Mouse (Mus musculus): Measurements from ENCODE around the gene Sult2b1.
A peak's percentile ranks its signal among the peaks of the same experiment; 100 is the strongest.

The Sult2b1 gene

GRCm38 (mm10) chr7:45801348-45801747 is 16.9 kb upstream of the Sult2b1 start:
- DNase-seq (ENCODE audit: extremely low spot score, low spot score) = peak; percentile 92

DNA sequence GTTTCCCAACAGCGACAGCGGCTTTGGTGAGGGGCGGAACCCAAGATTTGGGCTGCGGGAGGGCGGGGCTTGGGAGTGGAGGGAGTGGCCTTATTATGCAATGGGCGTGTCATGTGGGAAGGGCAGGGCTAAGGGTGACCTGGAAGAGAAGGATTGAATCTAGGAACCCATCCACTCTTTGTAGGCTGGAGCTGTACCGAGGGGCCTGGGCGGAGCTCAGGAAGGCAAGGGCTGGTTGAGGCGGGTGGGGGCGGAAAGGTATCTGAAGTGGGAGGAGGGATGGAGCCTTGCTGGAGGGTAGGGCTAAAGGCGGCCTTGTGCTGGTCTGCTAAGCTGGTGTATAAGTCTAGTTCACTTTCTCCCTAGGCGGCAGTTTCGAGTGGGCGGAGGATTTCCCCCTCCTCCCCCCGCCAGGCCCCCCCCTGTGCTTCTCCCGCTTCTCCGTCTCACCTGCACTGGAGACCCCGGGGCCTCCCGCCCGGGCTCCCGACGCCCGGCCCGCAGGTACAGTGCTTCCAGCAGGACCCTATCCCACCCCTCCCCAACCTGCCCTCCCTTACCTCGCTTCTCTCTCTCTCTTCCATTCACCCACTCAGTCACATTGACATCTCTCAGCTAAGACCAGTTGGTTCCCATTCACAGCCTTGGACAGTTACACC is 16.2 kb upstream of the Sult2b1 start:
- no peak for DNase-seq (ENCODE audit: extremely low spot score, low spot score)

- no peak for DNase-seq (ENCODE audit: extremely low spot score, low spot score)
These were observed 15.5 kb upstream of the Sult2b1 start for GRCm38 (mm10) chr7:45800001-45800400.

DNA sequence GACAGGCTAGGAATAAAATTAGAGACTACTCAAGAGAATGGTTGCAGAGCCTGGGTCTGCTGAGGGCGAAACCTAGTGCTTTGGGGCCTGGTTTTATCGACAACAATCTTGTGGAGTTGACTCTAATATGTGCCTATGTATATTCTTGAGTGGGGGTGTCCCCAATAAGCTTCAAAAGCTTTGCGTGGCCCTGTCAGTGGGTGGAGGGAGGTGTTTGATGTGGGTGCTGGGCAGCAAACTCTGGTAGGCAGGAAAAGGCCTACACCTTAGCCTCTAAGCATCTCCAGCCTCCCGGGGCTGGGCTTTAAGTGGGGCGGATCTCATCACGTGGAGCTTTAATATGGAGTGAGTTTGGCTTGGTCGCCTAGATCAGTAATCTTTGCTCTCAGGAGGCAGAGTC is 14.5 kb upstream of the Sult2b1 start:
- no peak for DNase-seq (ENCODE audit: extremely low spot score, low spot score)

DNA sequence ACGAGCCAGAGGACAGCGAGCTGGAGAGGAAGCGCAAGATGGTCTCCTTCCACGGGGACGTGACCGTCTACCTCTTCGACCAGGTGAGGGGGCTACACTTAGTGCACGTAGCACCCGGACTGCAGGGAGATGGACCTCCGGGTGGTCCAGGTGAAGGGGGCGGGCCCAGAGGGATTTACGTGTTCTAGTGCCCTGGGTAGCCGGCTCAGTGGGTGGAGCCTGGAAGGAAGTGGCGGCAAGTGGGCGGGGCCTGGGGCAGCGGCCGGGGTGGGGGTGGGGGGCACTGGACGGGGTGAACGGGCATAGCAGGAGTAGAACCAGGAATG is 14.0 kb upstream of the Sult2b1 start:
- DNase-seq (ENCODE audit: extremely low spot score, low spot score) = no peak

GRCm38 (mm10) chr7:45797661-45798510 is 13.4 kb upstream of the Sult2b1 start:
- DNase-seq (ENCODE audit: extremely low spot score, low spot score) = peak; percentile 48

DNA sequence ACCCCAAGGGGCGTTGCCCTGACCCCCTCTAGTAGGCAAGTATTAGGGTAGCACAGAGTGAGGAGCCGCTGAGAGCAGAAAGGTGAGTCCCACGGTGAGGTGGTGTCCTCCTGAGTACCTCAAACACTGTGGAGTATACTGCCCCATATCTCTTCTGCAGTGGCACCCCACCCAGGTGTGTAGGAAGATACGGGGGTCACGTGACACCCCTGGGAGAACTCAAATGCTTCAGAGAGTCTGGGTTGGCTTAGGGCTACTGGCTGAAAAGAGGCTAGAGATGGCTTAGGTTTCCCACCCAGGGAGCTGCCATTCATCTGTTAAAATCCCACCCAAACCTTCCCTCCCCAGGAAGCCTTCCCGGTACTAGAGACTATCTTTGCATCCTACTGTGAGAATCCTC is 12.5 kb upstream of the Sult2b1 start:
- DNase-seq (ENCODE audit: extremely low spot score, low spot score) = no peak

- DNase-seq (ENCODE audit: extremely low spot score, low spot score) = no peak
These were observed 10.5 kb upstream of the Sult2b1 start for GRCm38 (mm10) chr7:45794971-45795370.

DNA sequence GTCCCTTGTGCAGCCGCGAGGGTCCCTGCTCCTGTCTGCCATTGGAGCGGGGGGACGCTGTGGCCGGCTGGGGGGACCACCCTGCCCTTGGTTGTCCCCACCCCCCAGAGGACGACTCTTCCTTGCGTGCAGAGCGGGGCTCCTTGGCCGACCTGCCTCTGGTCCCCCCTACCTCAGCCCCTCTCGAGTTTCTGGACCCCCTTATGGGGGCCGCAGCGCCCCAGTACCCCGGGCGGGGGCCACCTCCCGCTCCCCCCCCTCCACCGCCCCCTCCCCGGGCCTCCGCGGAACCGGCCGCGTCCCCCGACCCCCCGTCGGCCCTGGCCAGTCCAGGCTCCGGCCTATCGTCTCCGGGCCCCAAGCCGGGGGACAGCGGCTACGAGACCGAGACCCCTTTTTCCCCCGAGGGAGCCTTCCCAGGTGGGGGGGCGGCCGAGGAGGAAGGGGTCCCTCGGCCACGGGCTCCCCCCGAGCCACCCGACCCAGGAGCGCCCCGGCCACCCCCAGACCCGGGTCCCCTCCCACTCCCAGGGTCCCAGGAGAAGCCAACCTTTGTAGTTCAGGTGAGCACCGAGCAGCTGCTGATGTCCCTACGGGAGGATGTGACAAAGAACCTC is 9.6 kb upstream of the Sult2b1 start:
- DNase-seq (ENCODE audit: extremely low spot score, low spot score) = no peak

DNA sequence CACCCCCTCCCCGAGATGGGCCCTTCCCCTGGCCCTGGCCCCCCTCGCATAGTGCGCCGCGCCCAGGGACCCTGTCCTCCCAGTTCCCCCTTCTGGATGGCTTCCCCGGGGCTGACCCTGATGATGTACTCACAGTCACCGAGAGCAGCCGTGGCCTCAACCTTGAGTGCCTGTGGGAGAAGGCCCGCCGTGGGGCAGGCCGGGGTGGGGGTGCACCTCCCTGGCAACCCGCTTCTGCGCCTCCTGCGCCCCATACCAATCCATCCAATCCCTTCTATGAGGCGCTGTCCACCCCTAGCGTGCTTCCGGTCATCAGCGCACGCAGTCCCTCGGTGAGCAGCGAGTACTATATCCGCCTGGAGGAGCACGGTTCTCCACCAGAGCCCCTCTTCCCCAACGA is 8.8 kb upstream of the Sult2b1 start:
- no peak for DNase-seq (ENCODE audit: extremely low spot score, low spot score)

DNA sequence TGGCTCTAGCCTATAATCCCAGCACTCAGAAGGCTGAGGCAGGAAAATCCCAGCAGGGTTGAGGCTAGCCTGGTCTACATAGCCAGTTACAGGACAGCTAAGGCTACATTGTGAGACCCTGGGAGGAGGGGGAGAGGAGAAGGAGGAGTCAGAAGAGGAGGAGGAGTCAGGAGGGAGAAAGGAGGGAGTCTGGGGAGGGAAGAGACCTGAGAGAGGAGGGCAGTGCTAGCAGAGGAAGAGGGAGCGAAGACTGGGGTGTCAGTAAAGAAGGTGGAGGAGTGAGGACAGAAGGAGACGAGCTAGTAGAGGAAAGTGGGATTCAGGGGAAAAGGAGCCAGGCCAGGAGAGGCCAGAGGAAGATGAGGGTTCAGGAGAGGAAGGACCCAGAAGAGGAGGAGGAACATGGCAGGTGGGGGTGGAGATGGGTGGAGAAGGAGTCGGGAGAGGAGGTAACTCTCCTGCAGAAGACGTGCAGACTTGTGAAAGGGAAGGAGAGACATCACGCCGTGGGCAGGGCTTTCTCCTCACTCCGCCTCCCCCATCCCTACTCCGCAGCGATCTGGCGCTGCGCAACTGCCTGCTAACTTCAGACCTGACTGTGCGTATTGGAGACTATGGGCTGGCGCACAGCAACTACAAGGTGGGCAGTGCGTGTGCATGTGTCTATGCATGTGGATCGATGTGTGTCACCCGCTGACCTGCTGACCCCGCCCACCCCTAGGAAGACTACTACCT is 7.5 kb upstream of the Sult2b1 start:
- no peak for DNase-seq (ENCODE audit: extremely low spot score, low spot score)

DNA sequence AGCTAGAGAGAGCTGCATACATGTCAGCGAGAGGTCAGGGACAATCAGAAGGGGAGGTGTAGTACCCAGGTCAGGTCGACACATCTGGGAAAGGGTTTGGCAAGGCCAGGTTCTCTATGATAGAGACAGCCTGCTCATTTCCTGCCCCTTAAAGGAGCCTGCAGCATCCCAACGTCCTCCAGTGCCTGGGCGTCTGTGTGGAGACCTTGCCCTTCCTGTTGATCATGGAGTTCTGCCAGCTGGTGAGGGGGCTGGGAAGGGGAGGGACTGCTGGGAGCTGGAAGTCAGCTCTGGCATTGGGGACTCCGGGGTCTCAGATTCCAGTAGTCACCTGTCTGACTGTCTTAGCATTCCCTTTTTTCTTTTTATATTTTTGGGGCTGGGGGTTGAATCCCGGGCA is 6.3 kb upstream of the Sult2b1 start:
- DNase-seq (ENCODE audit: extremely low spot score, low spot score) = no peak

GRCm38 (mm10) chr7:45787642-45788041 is 3.2 kb upstream of the Sult2b1 start:
- DNase-seq (ENCODE audit: extremely low spot score, low spot score) = no peak

DNA sequence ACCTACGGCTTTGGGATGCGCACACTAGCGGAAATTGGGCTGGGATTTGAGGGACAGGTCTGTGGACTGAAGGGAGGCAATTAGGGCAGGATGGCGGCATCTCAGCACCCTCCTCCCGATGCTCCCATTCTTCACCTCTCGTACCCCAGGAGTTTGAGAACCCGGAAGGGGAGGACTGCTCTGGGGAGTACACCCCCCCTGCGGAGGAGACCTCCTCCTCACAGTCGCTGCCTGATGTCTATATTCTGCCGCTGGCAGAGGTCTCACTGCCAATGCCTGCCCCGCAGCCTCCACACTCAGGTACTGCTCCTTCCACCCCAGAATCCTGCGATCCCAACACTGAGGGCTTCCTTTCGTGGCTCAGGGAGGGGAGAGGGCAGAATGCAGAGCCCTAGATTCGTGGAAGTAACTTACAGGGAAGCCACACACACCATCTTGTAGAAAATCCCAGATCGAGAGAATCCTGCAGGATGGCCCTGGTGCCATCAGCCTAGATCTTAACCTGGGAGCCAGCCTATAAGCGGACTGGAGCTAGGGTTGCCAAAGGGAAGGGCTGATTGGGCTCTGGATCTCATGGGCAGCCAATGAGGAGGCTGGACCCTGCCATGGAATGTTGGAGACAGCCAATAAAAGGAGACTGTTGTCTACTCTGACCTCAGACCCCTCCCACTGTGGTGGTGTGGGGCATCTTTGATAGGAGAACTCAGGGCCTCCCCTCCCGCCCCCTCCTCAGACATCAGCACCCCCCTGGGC is 2.4 kb upstream of the Sult2b1 start:
- peak; percentile 52 for DNase-seq (ENCODE audit: extremely low spot score, low spot score)

DNA sequence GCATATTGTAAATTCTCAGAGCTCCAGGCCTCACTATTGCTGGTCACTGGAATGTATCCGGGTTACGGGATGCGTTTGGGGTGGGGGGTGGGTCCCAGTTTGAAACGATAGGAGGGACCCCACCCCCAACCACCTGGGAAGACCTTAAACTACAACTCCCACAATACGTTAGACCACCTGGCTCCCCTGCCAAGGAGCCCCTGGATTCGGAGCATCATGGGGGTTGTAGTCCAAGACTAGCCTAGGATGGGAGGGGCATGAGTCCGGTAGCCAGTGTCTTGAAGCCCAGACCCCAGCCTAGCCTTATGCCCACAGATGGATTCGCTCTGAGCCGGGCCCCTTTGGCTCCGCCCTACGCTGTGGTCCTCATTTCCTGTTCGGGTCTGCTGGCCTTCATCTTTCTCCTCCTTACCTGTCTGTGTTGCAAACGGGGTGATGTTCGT is 1.7 kb upstream of the Sult2b1 start:
- DNase-seq (ENCODE audit: extremely low spot score, low spot score) = peak; percentile 70

GRCm38 (mm10) chr7:45785388-45786135 is 1.1 kb upstream of the Sult2b1 start:
- peak; percentile 87 for DNase-seq (ENCODE audit: extremely low spot score, low spot score)

- peak; percentile 82 for DNase-seq (ENCODE audit: extremely low spot score, low spot score)
These were observed 868 bp downstream of the Sult2b1 start, which contains the start of gene Lmtk3 for GRCm38 (mm10) chr7:45783511-45784091. TSS of gene Lmtk3 (plus strand) at chr7:45783738.

- no peak for DNase-seq (ENCODE audit: extremely low spot score, low spot score)
These were observed 2.2 kb downstream of the Sult2b1 start for GRCm38 (mm10) chr7:45782271-45782670.

- no peak for DNase-seq (ENCODE audit: extremely low spot score, low spot score)
These were observed 5.3 kb downstream of the Sult2b1 start for GRCm38 (mm10) chr7:45779081-45779641.

- no peak for DNase-seq (ENCODE audit: extremely low spot score, low spot score)
These were observed 9.2 kb downstream of the Sult2b1 start for GRCm38 (mm10) chr7:45775237-45775636.
